Mouse (Mus musculus): ENCODE results near the gene Shoc2.
"Not testable (repeated sequence)": the region's sequence is repeated elsewhere in the genome, so short reads cannot be mapped to it uniquely, and the experiment has no call there.

Shoc2 gene

DNA sequence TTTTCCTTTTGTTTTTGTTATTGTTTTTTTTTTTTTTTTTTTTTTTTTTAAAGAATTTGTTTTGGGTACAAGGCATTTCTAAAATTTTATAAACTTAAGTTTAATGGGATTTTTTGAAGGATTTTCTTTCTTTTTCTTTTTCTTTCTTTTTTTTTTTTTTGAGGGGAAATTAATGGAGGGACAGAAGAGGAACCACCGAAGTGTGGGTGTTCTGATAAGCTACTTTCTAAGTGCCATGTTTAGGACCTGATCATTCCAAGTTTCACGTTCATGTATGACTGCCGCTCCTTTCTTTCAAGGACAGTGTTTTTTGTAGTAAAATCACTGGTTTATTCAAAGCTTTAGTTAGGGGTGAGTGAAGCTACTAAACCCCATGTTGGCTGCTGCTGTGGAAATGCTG lies 14.9 kb upstream of the Shoc2 start:
- no peak for DNase-seq (ENCODE audit: inconsistent age in 2 of 2, low spot score in 1 of 2)

DNA sequence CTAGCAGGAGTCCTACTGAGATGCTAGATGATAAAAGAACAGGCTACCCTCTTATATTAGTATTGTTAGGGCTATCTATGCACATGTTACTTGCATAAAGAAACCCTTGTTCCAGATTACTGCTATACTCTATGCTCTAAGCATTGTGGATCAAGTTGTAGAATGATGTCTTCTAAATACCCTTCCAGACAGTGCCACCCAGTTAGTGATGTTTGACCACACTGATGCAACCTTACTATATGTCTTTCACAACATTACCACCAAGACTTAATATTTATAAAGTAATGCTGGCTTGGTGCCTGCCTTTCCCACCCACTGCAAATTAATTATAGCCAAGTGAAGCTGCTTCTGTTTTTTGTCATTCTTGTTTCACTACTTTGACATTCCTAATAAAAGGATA lies 11.1 kb upstream of the Shoc2 start:
- no peak for DNase-seq (ENCODE audit: inconsistent age in 2 of 2, low spot score in 1 of 2)

DNA sequence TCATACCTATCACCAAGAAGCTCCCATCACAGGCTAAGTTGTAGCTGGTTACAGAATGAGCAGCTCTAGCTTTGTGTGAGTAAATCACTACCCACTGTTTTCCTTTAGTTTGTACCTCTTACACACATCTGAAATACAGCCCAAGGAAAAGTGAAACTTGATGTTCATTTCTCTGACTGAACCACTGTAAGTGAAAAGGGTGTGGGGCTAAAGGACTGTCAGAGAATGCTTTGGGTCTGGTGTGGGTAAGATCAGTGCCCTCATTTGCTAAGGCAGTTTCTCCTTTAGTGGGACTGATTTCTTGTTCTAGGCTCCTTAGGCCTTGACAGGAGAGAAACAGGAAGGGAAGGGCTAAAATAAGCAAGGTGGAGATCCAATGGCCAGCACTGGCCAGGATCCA lies 10.1 kb upstream of the Shoc2 start:
- no peak for DNase-seq (ENCODE audit: inconsistent age in 2 of 2, low spot score in 1 of 2)

DNA sequence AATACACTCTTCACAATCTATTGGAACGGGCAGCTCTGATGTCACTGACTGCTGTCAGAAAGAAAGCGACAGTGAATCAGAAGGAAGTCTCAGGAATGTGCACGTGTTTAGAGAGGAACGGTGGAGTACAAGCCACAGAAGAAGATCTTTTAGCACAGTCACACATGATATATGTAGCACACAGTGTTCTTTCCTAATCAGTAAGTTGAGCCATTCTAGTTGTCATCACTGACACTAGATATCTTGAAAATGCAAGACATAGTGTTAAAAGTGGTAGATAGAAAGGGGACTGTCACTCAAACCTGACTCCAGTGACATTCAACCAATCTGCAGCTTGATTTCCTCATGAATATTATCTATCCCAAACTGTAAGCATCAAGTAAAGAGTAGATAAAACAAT lies 4.6 kb upstream of the Shoc2 start:
- DNase-seq (ENCODE audit: inconsistent age in 2 of 2, low spot score in 1 of 2) = no peak

DNA sequence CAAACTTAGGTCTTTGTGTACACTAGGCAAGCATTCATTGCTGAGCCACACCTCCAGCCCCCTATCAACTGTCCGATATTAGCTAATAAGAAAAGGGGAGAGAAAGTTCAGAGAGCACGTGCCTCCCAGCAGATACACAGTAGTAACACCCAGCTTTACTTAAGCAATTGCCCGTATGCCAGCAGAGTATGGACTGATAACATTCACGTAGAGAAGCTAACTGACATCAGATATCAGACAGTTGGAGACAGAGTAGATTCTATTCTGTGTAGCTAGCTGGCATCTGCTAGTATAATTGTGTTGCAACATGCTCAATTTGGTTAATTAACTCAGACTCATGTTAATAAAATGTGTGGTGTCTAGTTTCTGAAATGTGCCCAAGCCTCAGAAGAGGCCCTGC lies 3.0 kb upstream of the Shoc2 start:
- DNase-seq (ENCODE audit: inconsistent age in 2 of 2, low spot score in 1 of 2) = no peak

DNA sequence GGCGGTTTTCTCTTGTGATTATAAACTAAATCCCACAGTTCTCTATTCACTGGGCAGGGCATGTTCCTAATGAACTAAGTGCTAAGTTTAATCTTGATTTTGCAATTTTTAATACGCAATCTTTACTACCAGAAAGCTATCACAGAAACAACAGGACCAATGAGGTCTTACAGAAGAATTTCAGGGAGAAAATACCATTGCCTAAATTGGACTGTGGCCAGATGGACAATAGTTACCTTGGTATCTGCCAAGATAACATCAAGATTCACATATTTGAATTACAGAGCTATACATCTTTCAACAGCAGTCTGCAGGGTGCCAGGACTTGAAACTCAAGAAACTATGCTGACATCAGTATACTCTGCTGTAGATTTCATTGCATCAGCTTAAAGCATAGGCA lies 1.8 kb upstream of the Shoc2 start:
- DNase-seq (ENCODE audit: inconsistent age in 2 of 2, low spot score in 1 of 2) = no peak

DNA sequence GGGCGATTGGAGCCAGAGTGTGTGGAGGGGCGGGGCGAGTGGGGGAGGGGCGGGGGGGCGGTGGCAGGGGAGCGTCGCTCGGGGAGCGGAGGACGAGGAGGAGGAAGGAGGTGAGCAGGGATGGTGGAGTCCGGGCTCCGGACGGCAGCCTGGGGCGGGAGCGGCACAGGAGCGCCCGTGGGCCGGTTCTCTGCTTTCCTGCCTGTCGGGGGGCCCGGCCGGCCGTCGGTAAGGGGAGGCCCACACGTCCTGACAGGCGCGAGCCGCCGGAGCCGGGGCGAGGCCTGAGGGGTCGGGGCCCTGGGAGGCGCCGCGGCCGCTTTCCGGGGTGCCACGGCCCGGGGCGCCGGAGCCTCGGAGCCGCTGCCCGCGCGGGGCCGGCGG lies 672 bp downstream of the Shoc2 start:
- no peak for DNase-seq (ENCODE audit: inconsistent age in 2 of 2, low spot score in 1 of 2)

DNA sequence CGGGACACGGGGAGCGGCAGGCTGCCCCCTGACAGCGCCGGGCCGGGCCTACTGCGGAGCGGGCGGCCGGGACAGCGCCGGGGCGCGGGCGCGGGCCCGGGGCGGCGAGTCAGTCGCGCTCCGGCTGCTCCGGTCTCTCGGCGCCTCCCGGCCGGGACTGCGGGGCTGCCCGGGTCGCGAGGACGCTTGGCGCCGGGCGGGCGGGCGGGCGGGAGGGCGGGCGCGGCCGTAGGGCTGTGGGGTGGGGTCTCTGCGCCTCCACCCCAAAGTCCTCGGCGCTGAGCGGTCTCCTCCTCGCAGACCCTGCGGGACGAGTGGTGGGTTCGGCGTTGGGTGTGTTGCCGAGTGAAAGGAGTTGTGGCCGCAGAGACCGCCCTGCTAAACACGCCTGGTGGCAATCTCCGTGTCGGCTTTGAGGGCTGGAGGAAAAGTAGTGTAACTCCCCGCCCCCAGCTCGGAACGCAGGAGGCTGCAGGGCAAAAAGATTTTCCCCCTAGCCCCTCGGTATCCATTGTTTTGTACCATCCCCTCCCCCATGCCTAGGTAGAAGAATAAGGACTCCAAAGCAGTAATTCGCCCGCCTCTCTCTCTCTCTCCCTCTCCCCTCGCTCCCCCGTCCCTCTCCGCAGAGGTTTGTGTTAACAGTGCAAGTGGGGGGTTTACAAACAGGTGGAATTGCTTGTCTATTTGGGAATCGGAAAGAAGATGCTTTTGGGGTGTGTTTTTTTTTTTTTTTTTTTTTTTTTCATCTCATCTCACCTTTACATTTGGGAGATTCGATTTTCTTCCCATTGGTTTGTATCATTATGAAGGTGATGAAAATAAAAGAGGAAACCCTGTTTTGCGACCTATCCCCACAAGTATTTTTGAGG lies 1.3 kb downstream of the Shoc2 start:
- peak; percentile 61 to 84 for DNase-seq (ENCODE audit: inconsistent age in 2 of 2, low spot score in 1 of 2)

DNA sequence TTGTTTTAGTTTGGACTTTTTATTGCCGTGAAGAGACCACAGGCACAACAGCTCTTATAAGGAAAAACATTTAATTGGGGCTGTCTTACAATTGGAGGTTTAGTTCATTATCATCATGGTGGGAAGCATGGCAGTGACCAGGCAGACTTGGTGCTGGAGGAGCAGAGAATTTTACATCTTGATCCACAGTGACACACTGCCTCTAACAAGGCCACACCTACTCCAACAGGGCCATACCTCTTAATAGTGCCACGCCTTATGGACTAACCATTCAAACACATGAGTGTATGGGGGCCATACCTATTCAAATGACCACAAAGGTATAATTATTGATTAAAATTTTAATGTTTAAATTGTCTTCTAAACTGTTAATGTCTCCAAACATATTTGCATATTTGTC lies 13.4 kb downstream of the Shoc2 start:
- no peak for DNase-seq (ENCODE audit: inconsistent age in 2 of 2, low spot score in 1 of 2)

DNA sequence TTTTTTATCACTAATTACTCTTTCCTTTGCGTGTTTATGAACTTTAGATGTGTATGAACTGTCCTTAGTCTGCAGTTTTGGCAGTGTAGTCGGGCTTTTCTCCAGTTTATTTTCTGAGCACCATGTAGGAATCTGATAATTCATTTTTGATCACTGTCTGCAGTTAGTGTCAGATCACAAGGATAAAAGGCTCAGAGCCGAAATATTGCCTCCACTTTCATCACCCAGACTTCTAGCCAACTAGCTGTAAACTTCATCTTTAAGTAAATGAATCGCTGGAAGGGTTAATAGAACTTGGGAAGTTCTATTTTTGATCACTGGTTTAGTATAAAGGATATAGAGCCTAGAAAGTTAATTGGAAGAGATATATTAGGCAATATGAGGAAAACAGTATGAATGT lies 18.4 kb downstream of the Shoc2 start:
- DNase-seq (ENCODE audit: inconsistent age in 2 of 2, low spot score in 1 of 2) = no peak

DNA sequence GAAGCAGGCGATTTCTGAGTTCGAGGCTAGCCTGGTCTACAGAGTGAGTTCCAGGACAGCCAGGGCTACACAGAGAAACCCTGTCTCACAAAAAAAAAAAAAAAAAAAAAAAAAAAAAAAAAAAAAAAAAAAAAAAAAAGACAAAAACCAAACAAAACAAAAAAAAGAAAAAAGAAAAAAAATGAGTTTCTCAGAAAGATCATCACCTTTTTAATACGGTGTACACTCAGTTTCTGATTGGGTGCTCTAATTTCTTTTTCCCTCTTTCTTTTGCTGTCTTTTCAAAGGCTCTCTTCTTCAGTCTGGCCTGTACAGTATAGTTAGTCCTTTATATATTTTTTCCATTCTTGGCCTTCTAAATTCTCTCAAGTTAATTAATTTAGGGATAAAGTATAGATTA lies 20.2 kb downstream of the Shoc2 start:
- not testable (repeated sequence) for DNase-seq (ENCODE audit: inconsistent age in 2 of 2, low spot score in 1 of 2)

DNA sequence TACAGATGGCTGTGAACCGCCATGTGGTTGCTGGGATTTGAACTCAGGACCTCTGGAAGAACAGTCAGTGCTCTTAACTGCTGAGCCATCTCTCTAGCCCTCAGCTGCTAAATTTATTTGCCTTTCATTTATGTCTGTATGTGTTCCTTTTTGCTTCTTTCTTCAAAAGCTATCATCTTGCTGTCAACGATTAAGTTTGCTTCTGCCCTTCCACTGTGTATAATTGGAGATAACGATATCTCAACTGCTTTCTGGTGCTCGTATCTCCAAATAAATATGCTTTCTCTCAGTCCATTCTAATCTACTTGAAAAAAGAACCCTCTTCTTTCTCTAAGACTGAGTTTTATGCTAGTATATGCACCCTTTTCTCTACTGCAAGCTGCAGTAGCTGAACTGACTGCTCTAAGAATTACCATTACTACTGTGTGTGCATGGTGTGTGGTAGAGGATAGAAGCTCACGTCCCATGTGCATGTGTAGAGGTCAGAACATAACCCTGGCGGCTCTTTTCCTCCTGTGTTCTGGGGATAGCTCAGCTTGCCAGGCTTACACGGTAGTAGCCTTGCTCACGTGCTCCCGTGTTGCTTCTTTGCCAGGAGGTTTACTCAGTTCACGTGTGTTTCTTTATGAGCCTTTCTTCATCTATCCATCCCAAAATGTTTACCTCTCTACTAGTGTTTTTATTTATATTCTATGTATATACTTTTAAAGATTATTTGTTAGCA lies 21.0 kb downstream of the Shoc2 start:
- no peak for DNase-seq (ENCODE audit: inconsistent age in 2 of 2, low spot score in 1 of 2)

DNA sequence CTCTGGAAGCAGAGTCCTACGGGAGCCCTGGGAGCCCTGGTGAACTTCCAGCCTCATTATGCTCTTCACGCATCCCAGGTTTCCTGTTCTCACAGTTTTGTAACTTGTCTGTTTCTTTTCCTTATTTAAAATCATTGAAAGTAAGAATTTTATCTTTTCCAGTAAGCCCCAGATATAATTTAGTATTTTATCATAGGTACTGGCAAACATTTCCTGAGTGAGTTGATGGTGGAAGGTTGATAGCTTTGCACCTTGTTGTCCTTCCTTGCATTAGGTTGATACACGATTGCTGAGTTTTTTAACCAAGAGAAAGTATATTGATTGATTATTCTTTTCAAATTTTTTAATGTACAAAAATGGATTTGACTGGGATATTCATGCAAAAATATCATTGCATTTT lies 25.1 kb downstream of the Shoc2 start:
- no peak for DNase-seq (ENCODE audit: inconsistent age in 2 of 2, low spot score in 1 of 2)

DNA sequence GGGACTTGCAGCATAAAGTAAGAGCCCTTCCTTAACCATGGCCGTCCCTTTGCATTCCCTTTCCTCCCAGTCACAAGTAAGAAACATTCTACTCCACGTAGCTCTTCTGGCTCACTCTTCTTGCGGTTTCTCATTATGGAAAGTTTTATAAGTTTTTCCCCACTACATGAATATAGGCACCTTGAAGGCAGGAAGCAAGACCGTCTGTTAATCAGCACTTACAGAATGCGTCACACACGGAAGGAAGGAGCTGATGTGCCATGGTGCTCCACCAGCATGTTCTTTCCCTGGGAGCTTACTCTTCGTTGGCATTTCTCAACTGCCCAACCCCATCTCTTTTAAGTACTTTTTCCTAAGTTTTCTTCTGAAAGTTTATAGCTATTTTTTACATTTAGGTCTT lies 27.8 kb downstream of the Shoc2 start:
- DNase-seq (ENCODE audit: inconsistent age in 2 of 2, low spot score in 1 of 2) = no peak

DNA sequence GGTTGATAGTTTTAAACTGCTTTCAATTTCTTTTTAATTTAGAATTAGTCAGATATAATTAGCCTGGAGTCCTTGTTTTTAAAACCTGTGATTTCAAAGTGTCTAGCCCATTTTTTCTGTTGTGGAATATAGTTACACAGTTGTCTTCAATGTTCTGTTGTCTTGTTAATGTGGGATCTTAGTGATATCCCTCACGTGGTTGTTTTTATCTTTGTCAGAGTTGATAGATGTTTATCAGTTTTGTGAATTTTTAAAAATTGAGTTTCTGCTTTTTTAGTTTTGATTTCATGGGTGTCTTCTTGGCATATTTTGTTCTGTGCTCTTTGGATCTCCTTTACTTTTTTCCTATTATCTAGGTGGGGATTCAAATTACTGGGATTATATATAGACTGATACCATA lies 29.6 kb downstream of the Shoc2 start:
- DNase-seq (ENCODE audit: inconsistent age in 2 of 2, low spot score in 1 of 2) = no peak

DNA sequence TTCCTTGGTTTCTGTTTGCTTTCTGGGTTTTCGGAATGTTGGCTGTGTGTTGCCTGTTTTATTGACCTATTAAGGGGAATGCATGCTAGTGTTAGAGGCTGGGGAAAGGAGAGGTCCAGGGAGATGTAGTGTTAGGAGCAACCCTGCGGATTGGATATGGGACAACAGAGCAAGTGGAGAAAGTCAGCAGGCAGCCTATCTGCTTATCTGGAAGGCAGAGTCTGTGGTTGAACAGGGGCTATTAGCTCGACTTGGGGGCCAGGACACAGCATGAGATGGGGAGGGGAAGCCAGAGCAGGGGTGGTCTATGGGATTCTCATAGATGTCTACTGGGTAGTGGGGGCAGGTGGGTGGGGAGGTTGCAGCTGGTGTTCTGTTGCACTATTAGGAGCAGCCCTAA lies 37.9 kb downstream of the Shoc2 start:
- DNase-seq (ENCODE audit: inconsistent age in 2 of 2, low spot score in 1 of 2) = no peak

DNA sequence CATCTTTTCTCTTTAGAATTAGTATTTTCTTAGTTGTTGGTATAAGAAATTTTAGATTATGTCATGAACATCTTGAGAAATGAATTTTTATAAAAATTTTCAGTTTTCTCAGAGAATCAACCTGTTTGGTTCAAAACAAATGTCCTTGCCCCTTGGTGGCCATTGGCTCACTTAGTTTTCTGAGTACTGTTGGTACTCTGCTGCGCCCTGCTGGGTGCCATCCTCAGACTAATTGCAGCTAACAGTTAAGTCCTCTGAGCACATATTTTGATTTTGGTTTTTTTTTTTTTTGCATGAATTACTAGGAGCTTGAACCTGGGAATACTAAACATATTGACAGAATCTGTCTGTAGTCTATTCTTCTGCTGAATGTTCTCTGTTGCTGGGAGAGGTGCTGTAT lies 39.2 kb downstream of the Shoc2 start:
- no peak for DNase-seq (ENCODE audit: inconsistent age in 2 of 2, low spot score in 1 of 2)

DNA sequence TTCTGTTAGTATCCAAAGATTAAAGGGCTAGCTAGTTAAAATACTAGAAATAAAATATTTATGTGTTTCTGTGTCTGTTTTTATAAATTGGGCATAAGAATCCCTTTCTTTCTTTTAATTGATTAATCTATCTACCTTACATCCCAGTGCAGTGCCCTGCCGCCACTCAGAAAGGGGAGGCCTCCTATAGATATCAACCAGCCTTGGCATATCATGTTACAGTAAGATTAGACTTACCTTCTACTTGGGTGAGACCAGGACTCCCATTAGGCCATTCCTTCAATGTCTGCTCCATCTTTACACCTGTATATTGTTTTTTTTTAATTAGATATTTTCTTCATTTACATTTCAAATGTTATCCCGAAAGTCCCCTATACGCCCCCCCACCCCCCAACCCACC lies 40.5 kb downstream of the Shoc2 start:
- DNase-seq (ENCODE audit: inconsistent age in 2 of 2, low spot score in 1 of 2) = no peak

DNA sequence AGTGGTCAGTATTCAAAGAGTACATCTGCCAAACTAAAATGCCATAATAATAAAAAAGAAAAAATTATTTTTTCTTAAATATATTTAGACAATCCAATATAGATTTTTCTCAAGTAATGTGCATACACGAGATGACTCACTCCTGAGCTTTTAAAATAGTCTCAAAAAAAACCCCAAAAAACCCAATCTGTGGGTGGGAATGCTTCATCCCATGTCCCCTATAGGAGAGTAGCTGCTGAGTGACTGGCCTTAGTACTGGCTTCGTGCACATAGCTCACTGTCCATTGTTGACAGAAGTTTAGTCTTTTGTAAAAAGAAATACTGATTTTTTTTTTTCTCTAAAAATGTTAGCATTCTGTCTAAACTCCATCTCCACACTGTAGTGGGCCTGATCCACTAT lies 46.4 kb downstream of the Shoc2 start:
- DNase-seq (ENCODE audit: inconsistent age in 2 of 2, low spot score in 1 of 2) = no peak

DNA sequence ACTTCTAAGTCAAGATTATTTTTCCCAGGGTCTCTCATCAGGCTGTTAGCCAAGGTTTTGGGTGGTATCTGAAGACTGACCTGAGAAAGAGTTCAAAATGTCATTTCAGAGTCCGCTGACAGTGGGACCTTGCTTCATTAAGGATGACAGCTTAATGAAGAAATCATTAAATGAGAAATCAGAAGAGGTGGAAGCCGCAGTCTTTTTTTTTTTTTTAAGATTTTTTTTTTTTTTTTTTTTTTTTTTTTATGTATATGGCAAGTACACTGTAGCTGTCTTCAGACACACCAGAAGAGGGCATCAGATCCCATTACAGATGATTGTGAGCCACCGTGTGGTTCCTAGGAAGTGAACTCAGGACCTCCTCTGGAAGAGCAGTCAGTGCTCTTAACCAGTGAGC lies 49.8 kb downstream of the Shoc2 start:
- DNase-seq (ENCODE audit: inconsistent age in 2 of 2, low spot score in 1 of 2) = no peak

DNA sequence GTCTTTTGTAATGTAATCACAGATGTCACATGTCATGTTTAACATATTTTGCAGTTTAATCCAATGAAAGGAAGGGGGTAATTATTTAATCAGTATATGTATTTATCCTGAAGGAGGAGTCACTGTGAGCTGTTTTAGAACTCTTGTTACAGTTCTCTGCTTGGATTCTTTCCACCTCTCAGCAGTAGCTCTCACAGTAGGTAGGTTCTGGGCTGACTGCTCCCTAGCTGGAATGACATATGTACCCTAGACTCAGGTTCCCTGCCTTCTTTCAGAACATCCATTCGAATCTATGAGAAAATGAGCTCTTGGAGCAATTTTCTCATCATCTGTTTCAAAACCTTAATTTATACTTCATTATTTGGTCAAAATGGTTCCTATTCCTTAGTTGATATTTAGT lies 50.2 kb downstream of the Shoc2 start:
- DNase-seq (ENCODE audit: inconsistent age in 2 of 2, low spot score in 1 of 2) = no peak

DNA sequence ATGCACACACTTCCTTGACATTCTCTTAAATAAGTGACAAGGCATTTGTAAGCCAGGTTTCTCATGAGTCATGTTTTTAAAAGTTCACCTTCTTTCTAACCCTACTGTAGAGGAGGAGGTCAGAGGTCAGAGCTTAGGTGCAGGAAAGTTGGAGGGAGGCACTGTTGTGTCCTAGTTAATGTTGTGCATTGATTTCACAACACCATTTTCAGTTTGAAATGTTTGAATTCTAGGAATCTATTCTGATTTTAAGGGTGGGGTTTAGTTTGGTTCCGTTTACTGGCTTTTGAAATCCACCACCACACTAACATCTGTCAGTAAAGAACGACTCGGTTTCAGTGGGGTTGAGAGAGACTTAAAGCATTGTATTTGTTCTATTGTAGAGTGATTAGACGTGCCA lies 66.9 kb downstream of the Shoc2 start:
- no peak for DNase-seq (ENCODE audit: inconsistent age in 2 of 2, low spot score in 1 of 2)

DNA sequence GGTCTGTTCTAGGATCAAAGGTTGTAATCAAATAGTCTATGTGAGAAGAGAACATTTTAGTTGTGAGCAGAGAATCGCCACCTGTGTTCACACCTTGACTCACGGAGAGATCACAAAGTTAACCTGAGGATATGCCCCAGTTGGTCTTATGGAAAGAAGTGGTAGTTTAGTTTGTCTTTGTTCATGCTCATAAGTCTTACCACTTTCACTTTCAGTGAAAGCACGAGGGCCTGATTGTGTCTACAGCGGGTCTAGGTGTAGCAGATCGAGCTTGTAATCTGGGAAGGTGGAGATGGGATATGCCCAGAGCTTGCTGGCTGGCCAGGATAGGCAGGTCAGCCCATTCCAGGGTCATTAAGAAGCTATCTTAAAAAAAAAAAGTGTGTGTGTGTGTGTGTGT lies 70.9 kb downstream of the Shoc2 start:
- DNase-seq (ENCODE audit: inconsistent age in 2 of 2, low spot score in 1 of 2) = no peak
